Mouse (Mus musculus) forebrain, postnatal 0 days (tissue): ENCODE results near the gene Myo10. TPM values are rescaled to one million over a fixed set of nuclear protein-coding genes. Genes with fewer than 3 reads are reported as not detected.

Experiments
- ATAC-seq: fragments of 200-750 bp; cut with Nextera tagmentation; 2 replicates; pipeline ENCODE4 v1.8.0; 2017; ENCODE audit warnings: mild to moderate bottlenecking, moderate library complexity
- DNase-seq: peaks from one replicate; pipeline ENCODE4 v3.0.0-alpha.2; 2015
- H3K27ac ChIP-seq: fragments of 300-500 bp; sonication (generic); 2 replicates; pipeline ENCODE4 v1.5.1; 2014; ENCODE audit warnings: low read depth, mild to moderate bottlenecking, antibody characterized with exemption, low read length, moderate library complexity, mixed read lengths
- H3K27me3 ChIP-seq: fragments of 300-500 bp; sonication (generic); 2 replicates; pipeline ENCODE4 v1.6.1; 2014; ENCODE audit warnings: mild to moderate bottlenecking, low read length, mixed read lengths; ENCODE audit not compliant: insufficient read depth
- H3K36me3 ChIP-seq: fragments of 300-500 bp; sonication (generic); 2 replicates; pipeline ENCODE4 v1.6.1; 2014; ENCODE audit warnings: mild to moderate bottlenecking, moderate library complexity; ENCODE audit not compliant: insufficient read depth
- H3K4me1 ChIP-seq: fragments of 300-500 bp; sonication (generic); 2 replicates; pipeline ENCODE4 v1.6.1; 2014; ENCODE audit warnings: antibody characterized with exemption; ENCODE audit not compliant: insufficient read depth
- H3K4me2 ChIP-seq: fragments of 300-500 bp; sonication (generic); 2 replicates; pipeline ENCODE4 v1.6.1; 2014; ENCODE audit warnings: low read depth, mild to moderate bottlenecking, moderate library complexity
- H3K4me3 ChIP-seq: fragments of 300-500 bp; sonication (generic); 2 replicates; pipeline ENCODE4 v1.5.1; 2014; ENCODE audit warnings: low read depth, low read length, mixed read lengths
- H3K9ac ChIP-seq: fragments of 300-500 bp; sonication (generic); 2 replicates; pipeline ENCODE4 v1.6.1; 2014; ENCODE audit warnings: mild to moderate bottlenecking
- H3K9me3 ChIP-seq: fragments of 300-500 bp; sonication (generic); 2 replicates; pipeline ENCODE4 v1.6.1; 2016; ENCODE audit warnings: low read length
- CTCF ChIP-seq: sonication (generic); IDR thresholded peaks from 2 replicates; pipeline ENCODE4 v1.5.1; 2016; ENCODE audit warnings: antibody characterized with exemption, control low read depth, low read depth
- WGBS: fragments of 180-500 bp; shearing (Covaris S2); extraction: QIAGEN DNeasy Blood & Tissue Kit; methylation state at CpG from one replicate; pipeline ENCODE4 v1.1.7; 2014; 5-methylcytosine and 5-hydroxymethylcytosine counted together
- polyA plus RNA-seq: library from polyadenylated mRNA; unstranded; fragments of >200 nt; fragmentation: Nextera tagmentation; extraction: Ambion mirVana; gene quantifications from 2 replicates; pipeline ENCODE4 v1.2.1, GENCODE M21; 2015
- total RNA-seq: library from RNA; depleted of rRNA; stranded (reverse); fragments of >200 nt; gene quantifications from 2 replicates; pipeline ENCODE4 v1.2.3, GENCODE M21; 2014

Gene Myo10
- total and polyA plus RNA-seq, 2 experiments from 2014 or later: 22.3 to 24.2 TPM

- Histone ChIP-seq H3K36me3 (no peaks in the 10 kb centered on the region), H3K27ac (no peak overlapping the region), H3K4me3 (no peak overlapping the region), H3K4me1 (no peaks in the 10 kb centered on the region), H3K4me2 (no peak overlapping the region), H3K9ac (no peak overlapping the region), H3K27me3 (no peaks in the 10 kb centered on the region), H3K9me3 (0 out of 2 replicates have a peak, but pooled peaks cover 10% of the 10 kb centered on the region)
- DNase-seq: no peak
- TF ChIP-seq CTCF: no peak
- WGBS: 89% methylated on average over 2 of the region's 2 CpGs
- ATAC-seq: no peak
Observed at GRCm38 (mm10) chr15:25817191-25817590, 194.9 kb downstream of the Myo10 start.

GRCm38 (mm10) chr15:25821981-25822380 is 199.7 kb downstream of the Myo10 start:
- Histone ChIP-seq H3K27ac (no peak overlapping the region), H3K27me3 (no peaks in the 10 kb centered on the region), H3K9ac (no peak overlapping the region), H3K4me1 (no peaks in the 10 kb centered on the region), H3K4me2 (no peak overlapping the region), H3K36me3 (no peaks in the 10 kb centered on the region), H3K4me3 (no peak overlapping the region), H3K9me3 (0 out of 2 replicates have a peak, but pooled peaks cover 7% of the 10 kb centered on the region)
- no peak for ATAC-seq
- no peak for TF ChIP-seq CTCF
- DNase-seq: no peak

DNA sequence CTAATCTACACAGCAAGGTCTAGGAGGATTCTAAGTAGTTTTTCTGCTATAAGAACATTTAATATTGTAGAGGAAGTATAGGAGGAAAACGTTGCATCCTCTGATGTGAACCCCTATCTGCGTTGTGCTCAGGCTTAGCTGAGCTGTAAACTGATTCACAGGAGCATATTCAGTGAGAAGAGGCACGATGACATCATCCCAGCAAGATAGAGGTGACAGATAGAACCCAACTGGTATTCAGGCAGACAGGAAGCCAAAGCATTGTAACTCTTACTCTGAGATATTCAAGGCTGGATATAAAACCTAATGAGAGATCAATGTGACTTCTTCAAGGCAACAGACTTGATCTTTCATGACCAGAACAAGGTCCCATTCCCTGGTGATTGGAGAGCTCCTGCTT is 200.3 kb downstream of the Myo10 start:
- 68% methylated on average over 3 of the region's 3 CpGs for WGBS
- no peaks in the 10 kb centered on the region for H3K4me1 ChIP-seq
- H3K9ac ChIP-seq: no peak overlapping the region
- H3K4me3 ChIP-seq: no peak overlapping the region
- H3K9me3 ChIP-seq: 0 out of 2 replicates have a peak, but pooled peaks cover 7% of the 10 kb centered on the region
- no peaks in the 10 kb centered on the region for H3K36me3 ChIP-seq
- ATAC-seq: no peak
- H3K27ac ChIP-seq: no peak overlapping the region
- no peak for TF ChIP-seq CTCF
- H3K4me2 ChIP-seq: no peak overlapping the region
- H3K27me3 ChIP-seq: no peaks in the 10 kb centered on the region
- no peak for DNase-seq

GRCm38 (mm10) chr15:25826531-25826961 is 204.2 kb downstream of the Myo10 start:
- H3K27me3 ChIP-seq: no peaks in the 10 kb centered on the region
- DNase-seq (no peak), ATAC-seq (no peak)
- H3K9me3 ChIP-seq: no peaks in the 10 kb centered on the region
- 87% methylated on average over 8 of the region's 8 CpGs for whole genome bisulfite sequencing
- H3K9ac ChIP-seq: no peak overlapping the region
- no peak overlapping the region for H3K4me3 ChIP-seq
- H3K4me2 ChIP-seq: no peak overlapping the region
- H3K4me1 ChIP-seq: no peaks in the 10 kb centered on the region
- no peak for TF ChIP-seq CTCF
- no peaks in the 10 kb centered on the region for H3K36me3 ChIP-seq
- H3K27ac ChIP-seq: no peak overlapping the region

- ATAC-seq: no peak
Observed at GRCm38 (mm10) chr15:25828464-25828863, 206.1 kb downstream of the Myo10 start.

DNA sequence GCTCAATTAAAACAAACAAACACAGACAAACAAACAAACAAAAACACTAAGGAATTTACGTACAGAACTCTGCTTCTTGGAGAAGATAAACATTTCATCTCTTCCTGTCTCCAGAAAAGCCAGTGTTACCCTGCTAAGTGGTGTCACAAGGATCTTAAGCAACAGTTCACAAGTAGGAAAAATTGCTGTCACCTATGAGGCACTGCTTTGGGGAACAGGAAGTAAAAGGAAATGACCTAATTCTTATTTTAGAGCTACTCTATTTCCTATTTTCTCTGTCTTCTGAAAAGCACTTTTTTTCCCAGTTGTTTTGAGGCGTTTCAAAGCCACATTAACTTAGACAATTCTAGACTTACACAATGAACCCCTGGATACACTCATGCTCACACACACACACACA is 208.1 kb downstream of the Myo10 start:
- DNase-seq (no peak), ATAC-seq (no peak)
- no peak for TF ChIP-seq CTCF
- Histone ChIP-seq H3K4me1 (no peaks in the 10 kb centered on the region), H3K27me3 (no peaks in the 10 kb centered on the region), H3K9ac (no peak overlapping the region), H3K36me3 (no peaks in the 10 kb centered on the region), H3K4me2 (no peak overlapping the region), H3K27ac (no peak overlapping the region), H3K4me3 (no peak overlapping the region), H3K9me3 (no peaks in the 10 kb centered on the region)
- WGBS: 84% methylated on average over 2 of the region's 2 CpGs

More at GRCm38 (mm10) chr15:25828464-25828863, 206.1 kb downstream of the Myo10 start:
- Histone ChIP-seq H3K4me1 (no peaks in the 10 kb centered on the region), H3K4me3 (no peak overlapping the region), H3K27ac (no peak overlapping the region), H3K36me3 (no peaks in the 10 kb centered on the region), H3K9me3 (no peaks in the 10 kb centered on the region), H3K4me2 (no peak overlapping the region), H3K9ac (no peak overlapping the region), H3K27me3 (no peaks in the 10 kb centered on the region)
- TF ChIP-seq CTCF: no peak
- no peak for DNase-seq
- 87% methylated on average over 10 of the region's 10 CpGs for WGBS

GRCm38 (mm10) chr15:25834282-25834681 is 212.0 kb downstream of the Myo10 start:
- TF ChIP-seq CTCF: no peak
- Histone ChIP-seq H3K36me3 (no peaks in the 10 kb centered on the region), H3K9ac (no peak overlapping the region), H3K4me3 (no peak overlapping the region), H3K4me2 (no peak overlapping the region), H3K27me3 (no peaks in the 10 kb centered on the region), H3K4me1 (no peaks in the 10 kb centered on the region), H3K9me3 (no peaks in the 10 kb centered on the region), H3K27ac (no peak overlapping the region)
- DNase-seq (no peak), ATAC-seq (no peak)
- 98% methylated on average over 2 of the region's 2 CpGs for WGBS
